Mouse (Mus musculus): Measurements from ENCODE around the gene A630095N17Rik.

- TF ChIP-seq POLR2AphosphoS2 (IDR thresholded peaks at IDR 0.05; ENCODE audit: low read depth, low read length) (no peak), HCFC1 (IDR thresholded peaks at IDR 0.05; ENCODE audit: low read depth, low read length) (no peak), CTCF (conservative IDR thresholded peaks at IDR 0.05 in 1 of 2, IDR thresholded peaks at IDR 0.05 in 1 of 2; ENCODE audit: low read depth in 2 of 2, low read length in 2 of 2) (no peak), KAT2A (IDR thresholded peaks at IDR 0.05; ENCODE audit: insufficient replicate concordance, low read length) (no peak), ZKSCAN1 (IDR thresholded peaks at IDR 0.05; ENCODE audit: borderline replicate concordance, low read depth, low read length) (no peak), ZMIZ1 (IDR thresholded peaks at IDR 0.05; ENCODE audit: low read depth, low read length) (no peak), CHD2 (IDR thresholded peaks at IDR 0.05; ENCODE audit: low read length) (no peak)
These were observed 7.7 kb upstream of the A630095N17Rik start for GRCm38 (mm10) chr1:75239591-75239990.
